Mouse (Mus musculus): ENCODE results near the gene F13a1. TPM values are rescaled to one million over a fixed set of nuclear protein-coding genes. Genes with fewer than 3 reads are reported as not detected.

Gene F13a1
- polyA plus RNA-seq, 1 experiment from 2014 or later, result 12.3 TPM

GRCm38 (mm10) chr13:37045005-37045404 is 5.0 kb downstream of the F13a1 start:
- H3K4me2 ChIP-seq (replicated peaks; ENCODE audit: low read depth, low read length), result no peak overlapping the region
- H3K36me3 ChIP-seq (ENCODE audit: insufficient read depth, low read length), result no peaks in the 10 kb centered on the region
- H3K9me3 ChIP-seq (ENCODE audit: low read length), result no peaks in the 10 kb centered on the region
- H3K4me3 ChIP-seq (ENCODE audit: low read length), result no peak overlapping the region
- no peak for ATAC-seq (ENCODE audit: low FRiP score, low TSS enrichment)
- no peak overlapping the region for H3K27ac ChIP-seq (ENCODE audit: low read length)
- WGBS, result 82% methylated on average over 3 of the region's 3 CpGs
- no peaks in the 10 kb centered on the region for H3K4me1 ChIP-seq (ENCODE audit: insufficient read depth, low read length)
- H3K27me3 ChIP-seq (ENCODE audit: insufficient read depth, low read length), result no peaks in the 10 kb centered on the region
- no peak overlapping the region for H3K9ac ChIP-seq (replicated peaks; ENCODE audit: low read length)

GRCm38 (mm10) chr13:37034745-37035144 is 15.3 kb downstream of the F13a1 start:
- no peaks in the 10 kb centered on the region for H3K4me1 ChIP-seq (ENCODE audit: insufficient read depth, low read length)
- 74% methylated on average over 3 of the region's 3 CpGs for WGBS
- H3K4me3 ChIP-seq (ENCODE audit: low read length), result no peak overlapping the region
- no peaks in the 10 kb centered on the region for H3K36me3 ChIP-seq (ENCODE audit: insufficient read depth, low read length)
- no peak overlapping the region for H3K4me2 ChIP-seq (replicated peaks; ENCODE audit: low read depth, low read length)
- H3K9me3 ChIP-seq (ENCODE audit: low read length), result peaks cover 7% of the 10 kb centered on the region; the same call in 1 of the 2 replicates
- H3K27ac ChIP-seq (ENCODE audit: low read length), result no peak overlapping the region
- H3K9ac ChIP-seq (replicated peaks; ENCODE audit: low read length), result no peak overlapping the region
- H3K27me3 ChIP-seq (ENCODE audit: insufficient read depth, low read length), result no peaks in the 10 kb centered on the region
- no peak for ATAC-seq (ENCODE audit: low FRiP score, low TSS enrichment)

- Histone ChIP-seq H3K4me2 (replicated peaks; ENCODE audit: low read depth, low read length) (no peak overlapping the region), H3K4me1 (ENCODE audit: insufficient read depth, low read length) (no peaks in the 10 kb centered on the region), H3K9ac (replicated peaks; ENCODE audit: low read length) (no peak overlapping the region), H3K4me3 (ENCODE audit: low read length) (no peak overlapping the region), H3K27ac (ENCODE audit: low read length) (no peak overlapping the region), H3K36me3 (ENCODE audit: insufficient read depth, low read length) (no peaks in the 10 kb centered on the region), H3K9me3 (ENCODE audit: low read length) (0 out of 2 replicates have a peak, but pooled peaks cover 3% of the 10 kb centered on the region), H3K27me3 (ENCODE audit: insufficient read depth, low read length) (no peaks in the 10 kb centered on the region)
- ATAC-seq (ENCODE audit: low FRiP score, low TSS enrichment), result no peak
- WGBS, result 58% methylated on average over 4 of the region's 4 CpGs
Measured at GRCm38 (mm10) chr13:37025996-37026579, 24.0 kb downstream of the F13a1 start.

GRCm38 (mm10) chr13:37021575-37021974 is 28.5 kb downstream of the F13a1 start:
- H3K27ac ChIP-seq (ENCODE audit: low read length), result no peak overlapping the region
- no peak for ATAC-seq (ENCODE audit: low FRiP score, low TSS enrichment)
- no peak overlapping the region for H3K4me3 ChIP-seq (ENCODE audit: low read length)
- no peak overlapping the region for H3K9ac ChIP-seq (replicated peaks; ENCODE audit: low read length)
- H3K9me3 ChIP-seq (ENCODE audit: low read length), result no peaks in the 10 kb centered on the region
- no peaks in the 10 kb centered on the region for H3K27me3 ChIP-seq (ENCODE audit: insufficient read depth, low read length)
- WGBS, result 93% methylated on average over 2 of the region's 2 CpGs
- H3K36me3 ChIP-seq (ENCODE audit: insufficient read depth, low read length), result no peaks in the 10 kb centered on the region
- no peak overlapping the region for H3K4me2 ChIP-seq (replicated peaks; ENCODE audit: low read depth, low read length)
- no peaks in the 10 kb centered on the region for H3K4me1 ChIP-seq (ENCODE audit: insufficient read depth, low read length)

DNA sequence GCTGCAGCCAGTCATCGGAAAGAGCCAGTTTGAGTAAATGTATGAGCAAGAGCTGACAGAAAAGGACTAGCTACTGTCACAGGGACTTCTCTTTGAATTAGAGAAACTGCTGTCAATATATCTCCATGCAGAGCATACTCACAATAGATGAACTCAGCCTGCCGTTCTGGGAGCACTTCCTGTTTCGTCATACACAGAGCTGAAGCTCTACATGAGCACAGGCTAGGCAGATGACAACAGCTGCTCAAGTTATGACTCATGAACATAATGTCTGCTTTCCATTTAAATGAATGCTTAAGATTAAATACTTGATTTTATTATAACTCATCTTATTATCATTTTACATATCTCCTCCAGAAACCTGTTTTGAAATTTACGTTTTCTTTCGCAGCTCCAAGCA is 39.3 kb downstream of the F13a1 start:
- no peak overlapping the region for H3K27ac ChIP-seq (ENCODE audit: low read length)
- H3K4me1 ChIP-seq (ENCODE audit: insufficient read depth, low read length), result no peaks in the 10 kb centered on the region
- H3K36me3 ChIP-seq (ENCODE audit: insufficient read depth, low read length), result no peaks in the 10 kb centered on the region
- no peak for ATAC-seq (ENCODE audit: low FRiP score, low TSS enrichment)
- no peak overlapping the region for H3K9ac ChIP-seq (replicated peaks; ENCODE audit: low read length)
- H3K27me3 ChIP-seq (ENCODE audit: insufficient read depth, low read length), result no peaks in the 10 kb centered on the region
- 81% methylated on average over 5 of the region's 5 CpGs for WGBS
- H3K4me3 ChIP-seq (ENCODE audit: low read length), result no peak overlapping the region
- no peak overlapping the region for H3K4me2 ChIP-seq (replicated peaks; ENCODE audit: low read depth, low read length)
- H3K9me3 ChIP-seq (ENCODE audit: low read length), result no peaks in the 10 kb centered on the region

DNA sequence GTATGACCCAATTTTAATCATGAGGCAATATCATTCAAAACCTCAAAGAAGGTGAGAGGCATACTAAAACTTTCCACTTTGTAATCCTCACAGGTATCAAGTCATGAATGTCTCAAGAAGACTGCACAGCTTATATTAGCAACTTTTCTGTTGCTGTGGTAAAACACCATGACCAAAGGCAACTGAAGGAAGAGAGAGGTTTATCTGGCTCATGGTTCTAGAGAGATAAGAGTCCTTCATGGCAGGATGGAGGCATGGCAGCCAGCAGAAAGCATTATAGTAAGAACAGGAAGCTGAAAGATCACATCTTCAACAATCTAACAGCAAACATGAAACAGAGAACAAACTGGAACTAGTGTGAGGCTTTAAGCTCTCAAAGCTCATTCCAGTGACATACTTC is 43.8 kb downstream of the F13a1 start:
- no peak for ATAC-seq (ENCODE audit: low FRiP score, low TSS enrichment)
- Histone ChIP-seq H3K4me1 (ENCODE audit: insufficient read depth, low read length) (no peaks in the 10 kb centered on the region), H3K9ac (replicated peaks; ENCODE audit: low read length) (no peak overlapping the region), H3K9me3 (ENCODE audit: low read length) (no peaks in the 10 kb centered on the region), H3K36me3 (ENCODE audit: insufficient read depth, low read length) (no peaks in the 10 kb centered on the region), H3K27ac (ENCODE audit: low read length) (no peak overlapping the region), H3K4me3 (ENCODE audit: low read length) (no peak overlapping the region), H3K4me2 (replicated peaks; ENCODE audit: low read depth, low read length) (no peak overlapping the region), H3K27me3 (ENCODE audit: insufficient read depth, low read length) (no peaks in the 10 kb centered on the region)

DNA sequence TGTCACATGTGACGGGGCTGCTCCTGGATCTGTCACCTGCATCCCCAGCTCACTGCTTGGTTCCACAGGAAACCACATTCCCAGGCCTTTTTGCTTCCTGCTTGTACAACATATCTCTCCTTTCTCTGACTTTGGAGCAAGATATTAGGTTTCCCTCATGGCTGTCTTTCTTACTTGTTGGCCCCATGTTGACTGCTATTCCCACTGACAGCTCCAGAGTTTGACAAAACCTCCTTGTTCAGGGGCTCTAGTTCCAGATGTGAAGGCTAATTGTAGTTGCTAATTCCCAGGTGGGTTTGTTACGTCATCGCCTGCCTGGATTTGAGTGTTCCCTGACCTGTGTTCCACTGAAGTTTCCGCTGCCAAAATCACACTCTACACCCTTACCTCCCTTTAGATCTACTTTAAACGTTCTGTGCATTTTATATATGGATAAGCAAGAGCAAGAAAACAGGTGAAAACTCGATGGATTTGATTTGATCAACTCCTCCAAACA is 50.8 kb downstream of the F13a1 start:
- Histone ChIP-seq H3K4me2 (replicated peaks; ENCODE audit: low read depth, low read length) (no peak overlapping the region), H3K9me3 (ENCODE audit: low read length) (no peaks in the 10 kb centered on the region), H3K36me3 (ENCODE audit: insufficient read depth, low read length) (no peaks in the 10 kb centered on the region), H3K27ac (ENCODE audit: low read length) (no peak overlapping the region), H3K9ac (replicated peaks; ENCODE audit: low read length) (no peak overlapping the region), H3K4me3 (ENCODE audit: low read length) (no peak overlapping the region), H3K27me3 (ENCODE audit: insufficient read depth, low read length) (no peaks in the 10 kb centered on the region), H3K4me1 (ENCODE audit: insufficient read depth, low read length) (no peaks in the 10 kb centered on the region)
- whole genome bisulfite sequencing, result 68% methylated on average over 6 of the region's 6 CpGs
- ATAC-seq (ENCODE audit: low FRiP score, low TSS enrichment), result no peak

DNA sequence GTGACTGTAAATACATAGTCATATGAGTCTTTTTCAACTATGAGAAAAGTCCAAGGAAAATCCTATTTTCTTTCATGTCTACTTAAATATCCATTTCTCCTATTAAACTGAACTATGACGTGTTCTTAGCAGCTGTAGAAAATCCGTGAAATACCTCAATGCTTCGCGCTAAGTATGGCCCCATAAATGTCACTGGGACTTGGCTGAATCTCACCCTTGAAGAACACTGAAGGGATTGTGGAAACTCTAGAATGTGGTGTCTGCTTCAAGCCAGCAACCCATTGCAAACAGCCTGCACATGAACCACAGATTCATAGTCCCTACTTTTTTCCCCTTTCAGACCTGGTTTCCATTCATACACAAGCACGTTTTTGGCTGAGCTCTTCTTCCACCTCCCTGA is 56.5 kb downstream of the F13a1 start:
- no peak for ATAC-seq (ENCODE audit: low FRiP score, low TSS enrichment)
- no peaks in the 10 kb centered on the region for H3K27me3 ChIP-seq (ENCODE audit: insufficient read depth, low read length)
- H3K4me2 ChIP-seq (replicated peaks; ENCODE audit: low read depth, low read length), result no peak overlapping the region
- no peaks in the 10 kb centered on the region for H3K36me3 ChIP-seq (ENCODE audit: insufficient read depth, low read length)
- no peak overlapping the region for H3K27ac ChIP-seq (ENCODE audit: low read length)
- no peak overlapping the region for H3K9ac ChIP-seq (replicated peaks; ENCODE audit: low read length)
- no peaks in the 10 kb centered on the region for H3K4me1 ChIP-seq (ENCODE audit: insufficient read depth, low read length)
- no peak overlapping the region for H3K4me3 ChIP-seq (ENCODE audit: low read length)
- H3K9me3 ChIP-seq (ENCODE audit: low read length), result no peaks in the 10 kb centered on the region
- WGBS, result 85% methylated on average over 5 of the region's 5 CpGs

DNA sequence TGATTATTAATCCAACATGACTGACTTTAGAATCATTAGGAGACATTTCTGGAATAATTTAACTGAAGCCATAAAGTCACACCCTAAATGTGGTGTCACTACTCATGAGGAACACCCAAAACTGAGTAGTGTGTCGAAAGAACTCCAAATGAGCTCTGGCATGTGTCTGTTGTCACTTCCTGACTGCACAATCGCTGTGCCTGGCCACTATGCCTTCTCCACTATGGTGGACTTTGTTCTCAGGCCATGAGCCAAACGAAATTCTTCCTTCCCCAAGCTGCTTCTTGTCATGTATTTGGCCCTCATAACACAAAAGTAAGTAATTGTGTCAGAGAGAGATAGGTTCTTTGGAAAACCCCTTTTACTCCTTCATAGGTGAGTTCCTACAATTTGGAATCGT is 61.7 kb downstream of the F13a1 start:
- H3K9ac ChIP-seq (replicated peaks; ENCODE audit: low read length), result no peak overlapping the region
- no peaks in the 10 kb centered on the region for H3K9me3 ChIP-seq (ENCODE audit: low read length)
- ATAC-seq (ENCODE audit: low FRiP score, low TSS enrichment), result no peak
- no peaks in the 10 kb centered on the region for H3K27me3 ChIP-seq (ENCODE audit: insufficient read depth, low read length)
- H3K36me3 ChIP-seq (ENCODE audit: insufficient read depth, low read length), result no peaks in the 10 kb centered on the region
- 74% methylated on average over 4 of the region's 4 CpGs for whole genome bisulfite sequencing
- no peak overlapping the region for H3K4me2 ChIP-seq (replicated peaks; ENCODE audit: low read depth, low read length)
- no peak overlapping the region for H3K4me3 ChIP-seq (ENCODE audit: low read length)
- no peak overlapping the region for H3K27ac ChIP-seq (ENCODE audit: low read length)
- H3K4me1 ChIP-seq (ENCODE audit: insufficient read depth, low read length), result no peaks in the 10 kb centered on the region

- Histone ChIP-seq H3K27me3 (ENCODE audit: insufficient read depth, low read length) (no peaks in the 10 kb centered on the region), H3K36me3 (ENCODE audit: insufficient read depth, low read length) (no peaks in the 10 kb centered on the region), H3K9ac (replicated peaks; ENCODE audit: low read length) (no peak overlapping the region), H3K4me3 (ENCODE audit: low read length) (no peak overlapping the region), H3K4me2 (replicated peaks; ENCODE audit: low read depth, low read length) (no peak overlapping the region), H3K9me3 (ENCODE audit: low read length) (no peaks in the 10 kb centered on the region), H3K4me1 (ENCODE audit: insufficient read depth, low read length) (no peaks in the 10 kb centered on the region), H3K27ac (ENCODE audit: low read length) (no peak overlapping the region)
- ATAC-seq (ENCODE audit: low FRiP score, low TSS enrichment), result no peak
- WGBS, result 86% methylated on average over 2 of the region's 2 CpGs
Measured at GRCm38 (mm10) chr13:36973016-36973415, 77.0 kb downstream of the F13a1 start.
